Comparison of ENCODE assay signal across 27 mouse cellular contexts in the genomic region with DNA sequence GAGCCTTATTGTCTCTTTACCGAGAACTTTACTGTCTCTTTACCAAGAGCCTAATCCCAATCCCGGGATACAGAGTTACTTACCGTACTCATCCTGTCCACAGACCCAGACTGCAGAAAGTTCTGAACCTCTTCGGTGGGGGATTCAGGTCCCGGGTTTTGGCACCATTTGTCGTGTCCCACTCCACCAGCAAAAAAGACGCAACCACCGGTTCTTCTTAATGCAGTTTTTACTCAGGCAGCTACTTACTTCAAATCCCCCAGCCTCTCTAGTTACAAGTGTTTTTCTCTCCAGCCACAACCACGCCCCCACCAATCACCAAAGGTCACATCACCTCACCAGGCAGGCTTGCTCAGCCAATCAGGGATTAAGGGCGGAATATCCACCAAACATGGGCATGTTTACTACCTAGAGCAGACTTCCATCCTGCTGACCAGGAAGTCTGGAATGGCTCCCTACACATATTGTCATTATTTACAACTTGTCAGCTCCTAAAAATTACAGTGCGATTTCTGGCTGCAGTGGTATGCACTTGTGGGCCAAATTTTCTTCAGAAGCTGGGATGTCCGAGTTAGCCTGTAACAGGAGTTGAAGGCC. TPM values are rescaled to one million over a fixed set of nuclear protein-coding genes. Genes with fewer than 3 reads are reported as not detected.
DNase-seq lines count a peak whose midpoint lies in the region; ATAC-seq and TF ChIP-seq lines count a peak whose summit lies in the region.
"Not testable (repeated sequence)": the region's sequence is repeated elsewhere in the genome, so short reads cannot be mapped to it uniquely, and the experiment has no call there.
"Had no signal": no experiment of that assay in that cellular context is flagged by ENCODE, and none has a peak within 500 bp of the region (broad histone marks: within the 10 kb centered on the region; RNA-seq: fewer than 3 reads in every experiment).

No protein-coding gene starts in this region.

- peak; percentile 67; the same call in 1 of the 2 replicates for ATAC-seq in liver, postnatal 0 days

- not testable (repeated sequence) for TF ChIP-seq EP300 in liver, postnatal 0 days (IDR thresholded peaks at IDR 0.05; ENCODE audit: low read depth)

- H3K4me2 ChIP-seq in liver, postnatal 0 days (ENCODE audit: low read depth, low read length), result peak overlapping the region; percentile 13; the same call in 1 of the 2 replicates

- H3K4me3 ChIP-seq in bone marrow, adult 2 months (replicated peaks; ENCODE audit: control insufficient read depth, low read depth, low read length); liver, postnatal 0 days (ENCODE audit: low read depth, low read length): not testable (repeated sequence)
- peak overlapping the region; percentile 26; the same call in 1 of the 2 replicates for H3K4me3 ChIP-seq in small intestine, adult 2 months (ENCODE audit: low read depth, low read length)

- not testable (repeated sequence) for H3K36me3 ChIP-seq in liver, postnatal 0 days (replicated peaks; ENCODE audit: insufficient read depth, low read length); small intestine, adult 2 months (ENCODE audit: control insufficient read depth, insufficient read depth, low read length)

- not testable (repeated sequence) for H3K9ac ChIP-seq in liver, postnatal 0 days (replicated peaks)

- H3K27me3 ChIP-seq in liver, postnatal 0 days (ENCODE audit: insufficient read depth, low read length); small intestine, adult 2 months (ENCODE audit: control insufficient read depth, insufficient read depth, low read length): not testable (repeated sequence)

- not testable (repeated sequence) for H3K9me3 ChIP-seq in liver, postnatal 0 days (ENCODE audit: low read length)

- 68% methylated on average over 12 of the region's 12 CpGs for WGBS in bone marrow, adult 2 months
- 78% methylated on average over 12 of the region's 12 CpGs for WGBS in liver, postnatal 0 days (ENCODE audit: insufficient replicate concordance)
- 78% methylated on average over 12 of the region's 12 CpGs for WGBS in small intestine, adult 2 months

- TF ChIP-seq POLR2A in bone marrow, adult 2 months (IDR thresholded peaks at IDR 0.05; ENCODE audit: borderline replicate concordance, control insufficient read depth, low read depth, low read length); small intestine, adult 2 months (IDR thresholded peaks at IDR 0.05; ENCODE audit: low read depth, low read length): not testable (repeated sequence)

- peak; percentile 58 for DNase-seq in CD4-positive, CD25-positive, alpha-beta regulatory T cell, adult 2 months (ENCODE audit: low read depth, low spot score)
- DNase-seq in NIH3T3 (ENCODE audit: low read depth), result peak; percentile 2
- DNase-seq in gastrocnemius, adult 18-20 months (ENCODE audit: low spot score), result peak; percentile 12
- DNase-seq in liver, result peak; percentile 17
- not testable (repeated sequence) for DNase-seq in liver, postnatal 0 days

- peak overlapping the region; percentile 48 for H3K27ac ChIP-seq in bone marrow, adult 2 months (ENCODE audit: control insufficient read depth, insufficient read depth, low read depth, low read length, poor library complexity)
- H3K27ac ChIP-seq in liver, postnatal 0 days (ENCODE audit: low read depth); small intestine, adult 2 months (ENCODE audit: insufficient read depth, low read depth, low read length): not testable (repeated sequence)

- H3K4me1 ChIP-seq in bone marrow, adult 2 months (ENCODE audit: control insufficient read depth, insufficient read depth, low read length); liver, postnatal 0 days (ENCODE audit: insufficient read depth); small intestine, adult 2 months (ENCODE audit: control insufficient read depth, insufficient read depth, insufficient read length, low read length): not testable (repeated sequence)

- not testable (repeated sequence) for TF ChIP-seq CTCF in bone marrow, adult 2 months (IDR thresholded peaks at IDR 0.05; ENCODE audit: control insufficient read depth, insufficient read depth, low read length); liver, postnatal 0 days (IDR thresholded peaks at IDR 0.05; ENCODE audit: low read depth); small intestine, adult 2 months (IDR thresholded peaks at IDR 0.05; ENCODE audit: extremely low read depth, insufficient read length, insufficient replicate concordance, low read depth, low read length)

RNA-seq across cellular contexts. Expression of a gene that starts 18.0 kb away (rescaled TPM):
- not detected in 2 replicates for polyA plus RNA-seq in bone marrow, adult 2 months (2011; ENCODE audit: insufficient read depth, insufficient read length, low replicate concordance, missing spikeins)
- total RNA-seq in gastrocnemius, adult 18-20 months (2021), result not detected
- polyA plus RNA-seq in liver, postnatal 0 days (2015; fragmentation: Nextera tagmentation; extraction: Ambion mirVana), result not detected in 2 replicates
- not detected in 2 replicates for polyA plus RNA-seq in small intestine, adult 2 months (2012; rRNA removed)
- total RNA-seq: adrenal gland, postnatal 14 days; forebrain, postnatal 0 days; gastrocnemius, postnatal 36 days; heart, adult 2 months; heart, postnatal 14 days; hindbrain, postnatal 0 days; left cerebral cortex, adult 18-20 months; left cerebral cortex, postnatal 25 days had no signal
- polyA plus RNA-seq: brain, embryonic 14.5 days; embryonic facial prominence, embryonic 13.5 days; forebrain, embryonic 11.5 days; forebrain, postnatal 0 days; heart, adult 2 months; heart, embryonic 13.5 days; hindbrain, embryonic 11.5 days; hindbrain, postnatal 0 days; limb, embryonic 13.5 days; lung, embryonic 14.5 days; macrophage; midbrain, embryonic 15.5 days; neural tube, embryonic 12.5 days; stomach, embryonic 16.5 days had no signal

RNA-seq across cellular contexts. Expression of a gene that starts 48.9 kb away (rescaled TPM):
- 3.2 TPM in 1 of 2 replicates, not detected in the other for polyA plus RNA-seq in bone marrow, adult 2 months (2011; ENCODE audit: insufficient read depth, insufficient read length, low replicate concordance, missing spikeins)
- under 1 TPM in 1 of 2 experiments, not detected in 1; 0.64 TPM for total RNA-seq in gastrocnemius, adult 18-20 months (2021)
- polyA plus RNA-seq in liver, postnatal 0 days (2015; fragmentation: Nextera tagmentation; extraction: Ambion mirVana), result 0.44 and 0.74 TPM in 2 replicates
- 0.24 and 2.2 TPM in 2 replicates for polyA plus RNA-seq in small intestine, adult 2 months (2012; rRNA removed)
- total RNA-seq: adrenal gland, postnatal 14 days; gastrocnemius, postnatal 36 days; hindbrain, postnatal 0 days; left cerebral cortex, adult 18-20 months; left cerebral cortex, postnatal 25 days had no signal
- polyA plus RNA-seq: embryonic facial prominence, embryonic 13.5 days; forebrain, embryonic 11.5 days; forebrain, postnatal 0 days; hindbrain, embryonic 11.5 days; hindbrain, postnatal 0 days; kidney, embryonic 15.5 days; lung, embryonic 14.5 days; macrophage; stomach, embryonic 16.5 days had no signal

RNA-seq across cellular contexts. Expression of a gene that starts 59.9 kb away (rescaled TPM):
- 6.5 TPM in 2 replicates for polyA plus RNA-seq in bone marrow, adult 2 months (2011; ENCODE audit: insufficient read depth, insufficient read length, low replicate concordance, missing spikeins)
- 1 to 10 TPM; 4.7 to 6.5 TPM for total RNA-seq in gastrocnemius, adult 18-20 months (2021)
- 4.8 and 5.9 TPM in 2 replicates for polyA plus RNA-seq in liver, postnatal 0 days (2015; fragmentation: Nextera tagmentation; extraction: Ambion mirVana)
- 3.7 and 10.1 TPM in 2 replicates for polyA plus RNA-seq in small intestine, adult 2 months (2012; rRNA removed)
